Mouse (Mus musculus) limb, embryonic 14.5 days (tissue): ENCODE results near the gene Sla2. TPM values are rescaled to one million over a fixed set of nuclear protein-coding genes. Genes with fewer than 3 reads are reported as not detected.

Experiments used
- ATAC-seq: fragments of 200-750 bp; cut with Nextera tagmentation; 2 replicates; pipeline ENCODE4 v1.8.0; 2017; ENCODE audit warnings: low read depth, moderate number of reproducible peaks, moderate TSS enrichment; ENCODE audit not compliant: low FRiP score
- DNase-seq: peaks from one replicate; pipeline ENCODE4 v3.0.0-alpha.2; 2015; ENCODE audit warnings: low spot score
- H3K27ac ChIP-seq: fragments of 300-500 bp; sonication (generic); replicated peaks from 2 replicates; pipeline ENCODE4 v1.5.1; 2014; ENCODE audit warnings: low read depth, mild to moderate bottlenecking, low read length, moderate library complexity, mixed read lengths
- H3K27me3 ChIP-seq: fragments of 300-500 bp; sonication (generic); 2 replicates; pipeline ENCODE4 v1.6.1; 2014; ENCODE audit warnings: low read length, mixed read lengths; ENCODE audit not compliant: control insufficient read depth, insufficient read depth
- H3K36me3 ChIP-seq: fragments of 300-500 bp; sonication (generic); 2 replicates; pipeline ENCODE4 v1.6.1; 2014; ENCODE audit warnings: mild to moderate bottlenecking, low read length, moderate library complexity, mixed read lengths; ENCODE audit not compliant: control insufficient read depth, insufficient read depth
- H3K4me1 ChIP-seq: fragments of 300-500 bp; sonication (generic); 2 replicates; pipeline ENCODE4 v1.6.1; 2014; ENCODE audit warnings: antibody characterized with exemption, low read length, mixed read lengths; ENCODE audit not compliant: control insufficient read depth, insufficient read depth
- H3K4me2 ChIP-seq: fragments of 300-500 bp; sonication (generic); replicated peaks from 2 replicates; pipeline ENCODE4 v1.6.1; 2014; ENCODE audit warnings: low read depth, mild to moderate bottlenecking, low read length, moderate library complexity; ENCODE audit not compliant: severe bottlenecking
- H3K4me3 ChIP-seq: fragments of 300-500 bp; sonication (generic); replicated peaks from 2 replicates; pipeline ENCODE4 v1.5.1; 2014; ENCODE audit warnings: low read length
- H3K9ac ChIP-seq: fragments of 300-500 bp; sonication (generic); 2 replicates; pipeline ENCODE4 v1.6.1; 2014; ENCODE audit warnings: mild to moderate bottlenecking, low read depth, low read length, moderate library complexity; ENCODE audit not compliant: severe bottlenecking
- H3K9me3 ChIP-seq: fragments of 300-500 bp; sonication (generic); 2 replicates; pipeline ENCODE4 v1.6.1; 2016; ENCODE audit warnings: low read length; ENCODE audit not compliant: control insufficient read depth
- POLR2A ChIP-seq: fragments of 200-500 bp; IDR thresholded peaks from 2 replicates; pipeline ENCODE4 v1.8.0; 2012; ENCODE audit warnings: inconsistent platforms, mild to moderate bottlenecking, moderate library complexity, borderline replicate concordance; ENCODE audit not compliant: insufficient read depth, insufficient read length; ENCODE audit errors: extremely low read depth
- WGBS: fragments of 180-500 bp; shearing (Covaris S2); extraction: QIAGEN DNeasy Blood & Tissue Kit; methylation state at CpG from one replicate; pipeline ENCODE4 v1.1.7; 2014; 5-methylcytosine and 5-hydroxymethylcytosine counted together
- polyA plus RNA-seq, 2 experiments: library from polyadenylated mRNA; depleted of rRNA in 1 of 2; stranded (reverse) in 1 of 2; unstranded in 1 of 2; fragments of >200 nt; fragmentation: Nextera tagmentation in 1 of 2; extraction: Ambion mirVana in 1 of 2; gene quantifications; 2 replicates each; pipeline versions ENCODE4 v1.2.1 to v1.2.3; 2012 to 2014

The Sla2 gene
- 0.15 and 0.27 TPM in 2 replicates for polyA plus RNA-seq (2012; rRNA removed)
- 0.23 and 0.26 TPM in 2 replicates for polyA plus RNA-seq (2014; fragmentation: Nextera tagmentation; extraction: Ambion mirVana)

GRCm38 (mm10) chr2:156887017-156887416 is at the start of gene Sla2:
Gene Sla2 (minus strand): TSS chr2:156887192.
- Histone ChIP-seq H3K27ac (no peak within 1 kb of the TSS), H3K4me3 (no peak within 1 kb of the TSS), H3K36me3 (no peaks in the 10 kb centered on the region), H3K9ac (no peak within 1 kb of the TSS), H3K9me3 (no peaks in the 10 kb centered on the region), H3K27me3 (no peaks in the 10 kb centered on the region), H3K4me2 (no peak within 1 kb of the TSS), H3K4me1 (no peaks in the 10 kb centered on the region)
- TF ChIP-seq POLR2A, result no peak
- DNase-seq, result no peak
- WGBS, result 54% methylated on average over 6 of the region's 6 CpGs
- ATAC-seq, result no peak

- DNase-seq, result no peak
- no peak overlapping the region for H3K4me3 ChIP-seq
- no peak overlapping the region for H3K9ac ChIP-seq
- H3K4me2 ChIP-seq, result no peak overlapping the region
- H3K36me3 ChIP-seq, result peaks cover 37% of the 10 kb centered on the region
- no peak overlapping the region for H3K27ac ChIP-seq
- H3K27me3 ChIP-seq, result no peaks in the 10 kb centered on the region
- TF ChIP-seq POLR2A, result no peak
- H3K4me1 ChIP-seq, result no peaks in the 10 kb centered on the region
- no peak for ATAC-seq
- WGBS, result 89% methylated on average over 6 of the region's 6 CpGs
- H3K9me3 ChIP-seq, result no peaks in the 10 kb centered on the region
These were observed 48.0 kb upstream of the Sla2 start for GRCm38 (mm10) chr2:156935005-156935404.

GRCm38 (mm10) chr2:156933426-156933825 is 46.4 kb upstream of the Sla2 start:
- Histone ChIP-seq H3K9ac (no peak overlapping the region), H3K4me3 (no peak overlapping the region), H3K4me2 (no peak overlapping the region), H3K4me1 (no peaks in the 10 kb centered on the region), H3K9me3 (no peaks in the 10 kb centered on the region), H3K27ac (no peak overlapping the region), H3K36me3 (peaks cover 38% of the 10 kb centered on the region), H3K27me3 (no peaks in the 10 kb centered on the region)
- no peak for TF ChIP-seq POLR2A
- DNase-seq, result no peak
- no peak for ATAC-seq
- 100% methylated on average over 1 of the region's 1 CpGs for WGBS

GRCm38 (mm10) chr2:156931421-156931820 is 44.4 kb upstream of the Sla2 start:
- Histone ChIP-seq H3K4me2 (no peak overlapping the region), H3K4me3 (no peak overlapping the region), H3K9me3 (no peaks in the 10 kb centered on the region), H3K27ac (no peak overlapping the region), H3K36me3 (peaks cover 37% of the 10 kb centered on the region; the same call in 1 of the 2 replicates), H3K27me3 (no peaks in the 10 kb centered on the region), H3K4me1 (no peaks in the 10 kb centered on the region), H3K9ac (no peak overlapping the region)
- DNase-seq (no peak), ATAC-seq (no peak)
- TF ChIP-seq POLR2A, result no peak
- 94% methylated on average over 2 of the region's 2 CpGs for WGBS

GRCm38 (mm10) chr2:156930549-156930948 is 43.6 kb upstream of the Sla2 start:
- no peak for TF ChIP-seq POLR2A
- Histone ChIP-seq H3K27me3 (no peaks in the 10 kb centered on the region), H3K4me2 (no peak overlapping the region), H3K9ac (no peak overlapping the region), H3K27ac (no peak overlapping the region), H3K4me1 (no peaks in the 10 kb centered on the region), H3K9me3 (no peaks in the 10 kb centered on the region), H3K36me3 (peaks cover 37% of the 10 kb centered on the region; the same call in 1 of the 2 replicates), H3K4me3 (no peak overlapping the region)
- 88% methylated on average over 6 of the region's 6 CpGs for WGBS
- DNase-seq (no peak), ATAC-seq (no peak)
